Mouse (Mus musculus) neural tube, embryonic 14.5 days (tissue): ENCODE results near the gene Taar8b. TPM values are rescaled to one million over a fixed set of nuclear protein-coding genes. Genes with fewer than 3 reads are reported as not detected.
"Not testable (repeated sequence)": the region's sequence is repeated elsewhere in the genome, so short reads cannot be mapped to it uniquely, and the experiment has no call there.

Experiments used
- ATAC-seq: fragments of 200-750 bp; cut with Nextera tagmentation; 2 replicates; pipeline ENCODE4 v1.8.0; 2017; ENCODE audit warnings: low read depth, mild to moderate bottlenecking, moderate TSS enrichment, moderate library complexity
- H3K27ac ChIP-seq: fragments of 300-500 bp; sonication (generic); 2 replicates; pipeline ENCODE4 v1.5.1; 2014; ENCODE audit warnings: low read depth, mild to moderate bottlenecking, control low read depth, low read length, moderate library complexity, mixed read lengths
- H3K27me3 ChIP-seq: fragments of 300-500 bp; sonication (generic); 2 replicates; pipeline ENCODE4 v1.6.1; 2014; ENCODE audit warnings: low read length; ENCODE audit not compliant: control insufficient read depth, insufficient read depth
- H3K36me3 ChIP-seq: fragments of 300-500 bp; sonication (generic); 2 replicates; pipeline ENCODE4 v1.6.1; 2014; ENCODE audit warnings: low read length, mixed read lengths; ENCODE audit not compliant: control insufficient read depth, insufficient read depth
- H3K4me1 ChIP-seq: fragments of 300-500 bp; sonication (generic); 2 replicates; pipeline ENCODE4 v1.6.1; 2014; ENCODE audit warnings: low read length; ENCODE audit not compliant: control insufficient read depth, insufficient read depth
- H3K4me2 ChIP-seq: fragments of 300-500 bp; sonication (generic); 2 replicates; pipeline ENCODE4 v1.6.1; 2014; ENCODE audit warnings: mild to moderate bottlenecking, low read depth, low read length, control low read depth
- H3K4me3 ChIP-seq: fragments of 300-500 bp; sonication (generic); 2 replicates; pipeline ENCODE4 v1.5.1; 2014; ENCODE audit warnings: low read depth, low read length, control low read depth, mixed read lengths
- H3K9ac ChIP-seq: fragments of 300-500 bp; sonication (generic); replicated peaks from 2 replicates; pipeline ENCODE4 v1.6.1; 2014; ENCODE audit warnings: low read depth, mild to moderate bottlenecking, control low read depth, low read length, mixed read lengths
- H3K9me3 ChIP-seq: fragments of 300-500 bp; sonication (generic); 2 replicates; pipeline ENCODE4 v1.6.1; 2016; ENCODE audit warnings: low read length; ENCODE audit not compliant: control insufficient read depth
- WGBS: fragments of 180-500 bp; shearing (Covaris S2); extraction: QIAGEN DNeasy Blood & Tissue Kit; methylation state at CpG from one replicate; pipeline ENCODE4 v1.1.7; 2014; 5-methylcytosine and 5-hydroxymethylcytosine counted together
- polyA plus RNA-seq: library from polyadenylated mRNA; unstranded; fragments of >200 nt; fragmentation: Nextera tagmentation; extraction: Ambion mirVana; gene quantifications from 2 replicates; pipeline ENCODE4 v1.2.1, GENCODE M21; 2014

Taar8b gene
- not detected in 2 replicates for polyA plus RNA-seq

GRCm38 (mm10) chr10:24092194-24092593 is at the start of gene Taar8b:
Gene Taar8b (minus strand): TSS chr10:24092294.
- Histone ChIP-seq H3K4me3 (no peak within 1 kb of the TSS), H3K36me3 (no peaks in the 10 kb centered on the region), H3K9me3 (no peaks in the 10 kb centered on the region), H3K9ac (no peak within 1 kb of the TSS), H3K4me1 (no peaks in the 10 kb centered on the region), H3K4me2 (no peak within 1 kb of the TSS), H3K27me3 (no peaks in the 10 kb centered on the region), H3K27ac (no peak within 1 kb of the TSS)
- 89% methylated on average over 2 of the region's 2 CpGs for WGBS
- ATAC-seq = no peak

DNA sequence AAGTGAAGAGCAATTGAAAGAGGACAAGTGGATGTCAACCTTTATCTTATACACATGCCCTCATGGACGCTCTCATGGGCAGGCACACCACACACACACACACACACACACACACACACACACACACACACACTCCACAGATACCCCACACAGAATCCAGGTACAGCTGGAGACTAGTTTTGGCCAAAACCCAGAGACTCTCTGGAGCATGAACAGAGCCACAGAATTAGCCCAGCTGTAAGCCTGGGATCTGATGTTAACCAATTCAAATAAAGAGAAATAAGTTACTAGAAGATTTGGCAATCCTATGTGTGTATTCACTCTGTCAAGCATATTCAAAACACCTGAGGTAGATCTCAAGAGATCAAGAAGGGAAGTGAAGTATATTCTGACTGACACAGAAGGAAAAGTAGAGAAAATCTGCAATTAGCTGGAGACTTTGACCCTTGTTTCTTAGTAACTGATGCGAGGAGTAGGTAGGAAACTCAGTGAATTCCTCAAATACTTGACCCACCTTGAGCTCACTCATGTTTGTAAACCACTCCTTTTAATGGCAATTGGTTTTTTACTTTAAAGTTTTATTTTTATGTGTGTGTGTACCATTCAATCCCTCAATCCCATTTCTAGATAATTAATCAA is 46.6 kb upstream of the Taar8b start:
- Histone ChIP-seq H3K27ac (no peak overlapping the region), H3K36me3 (no peaks in the 10 kb centered on the region), H3K4me2 (no peak overlapping the region), H3K9me3 (no peaks in the 10 kb centered on the region), H3K9ac (no peak overlapping the region), H3K27me3 (no peaks in the 10 kb centered on the region), H3K4me3 (no peak overlapping the region), H3K4me1 (no peaks in the 10 kb centered on the region)
- no peak for ATAC-seq
- 90% methylated on average over 2 of the region's 2 CpGs for WGBS

- no peaks in the 10 kb centered on the region for H3K9me3 ChIP-seq
- ATAC-seq = no peak
- H3K36me3 ChIP-seq = no peaks in the 10 kb centered on the region
- WGBS = 68% methylated on average over 7 of the region's 7 CpGs
- H3K27me3 ChIP-seq = no peaks in the 10 kb centered on the region
- no peak overlapping the region for H3K27ac ChIP-seq
- no peak overlapping the region for H3K9ac ChIP-seq
- no peak overlapping the region for H3K4me3 ChIP-seq
- H3K4me2 ChIP-seq = no peak overlapping the region
- H3K4me1 ChIP-seq = no peaks in the 10 kb centered on the region
These were observed 42.1 kb upstream of the Taar8b start for GRCm38 (mm10) chr10:24134071-24134645.

- Histone ChIP-seq H3K9ac (no peak overlapping the region), H3K4me1 (no peaks in the 10 kb centered on the region), H3K4me3 (no peak overlapping the region), H3K27me3 (no peaks in the 10 kb centered on the region), H3K27ac (no peak overlapping the region), H3K4me2 (no peak overlapping the region), H3K9me3 (no peaks in the 10 kb centered on the region), H3K36me3 (no peaks in the 10 kb centered on the region)
- no peak for ATAC-seq
- WGBS = 63% methylated on average over 2 of the region's 2 CpGs
These were observed 41.0 kb upstream of the Taar8b start for GRCm38 (mm10) chr10:24133132-24133531.

- ATAC-seq = no peak
- Histone ChIP-seq H3K27me3 (no peaks in the 10 kb centered on the region), H3K9me3 (no peaks in the 10 kb centered on the region), H3K4me3 (no peak overlapping the region), H3K4me1 (no peaks in the 10 kb centered on the region), H3K36me3 (no peaks in the 10 kb centered on the region), H3K27ac (no peak overlapping the region), H3K9ac (no peak overlapping the region), H3K4me2 (no peak overlapping the region)
- WGBS = 22% methylated on average over 5 of the region's 5 CpGs
These were observed 40.2 kb upstream of the Taar8b start for GRCm38 (mm10) chr10:24132273-24132672.

DNA sequence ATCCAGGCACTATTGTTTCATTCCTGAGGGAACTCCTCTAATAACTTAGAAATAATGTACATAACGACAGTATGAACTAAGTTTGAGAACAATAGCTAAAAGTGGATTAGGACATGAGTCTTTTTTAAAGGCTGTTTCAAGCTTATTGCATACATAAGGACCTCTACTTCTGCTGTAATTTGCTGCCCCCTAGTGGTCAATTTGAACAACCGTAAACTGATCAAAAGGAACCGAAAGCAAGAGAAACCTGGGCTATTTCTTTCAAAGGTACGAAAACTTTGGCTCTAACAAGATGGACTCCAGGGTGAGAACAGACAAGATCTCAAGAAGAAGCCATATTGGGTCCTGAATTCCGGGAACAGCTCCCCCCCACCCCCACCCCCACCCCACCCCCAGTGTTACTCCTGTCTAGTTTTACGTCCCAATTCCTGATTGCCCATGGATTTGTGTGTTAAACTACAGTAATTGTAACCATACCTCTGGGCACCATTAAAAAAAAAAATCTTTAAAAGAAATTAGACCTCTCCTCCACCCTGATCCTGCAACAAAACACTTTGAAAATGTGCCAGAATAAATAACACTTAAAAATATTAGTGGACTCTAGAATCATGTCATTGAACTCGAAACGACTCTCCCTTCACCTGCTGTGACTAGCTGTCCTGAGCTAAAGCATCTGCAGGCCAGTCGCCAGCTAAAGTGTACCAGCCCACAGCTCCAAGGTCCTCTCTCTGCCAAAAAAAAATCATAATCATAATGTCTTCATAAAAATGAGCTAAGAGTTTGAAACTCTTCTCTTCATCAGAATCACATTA is 39.6 kb upstream of the Taar8b start:
- Histone ChIP-seq H3K36me3 (no peaks in the 10 kb centered on the region), H3K27me3 (no peaks in the 10 kb centered on the region), H3K9me3 (no peaks in the 10 kb centered on the region), H3K4me3 (no peak overlapping the region), H3K9ac (no peak overlapping the region), H3K4me2 (no peak overlapping the region), H3K4me1 (no peaks in the 10 kb centered on the region), H3K27ac (no peak overlapping the region)
- peak; percentile 90 for ATAC-seq
- 26% methylated on average over 9 of the region's 9 CpGs for WGBS

- 56% methylated on average over 6 of the region's 6 CpGs for WGBS
- ATAC-seq = no peak
These were observed 19.2 kb upstream of the Taar8b start for GRCm38 (mm10) chr10:24111116-24111778.

GRCm38 (mm10) chr10:24109434-24109833 is 17.3 kb upstream of the Taar8b start, which contains the start of gene Taar9:
Gene Taar9 (minus strand): TSS chr10:24109534.
- WGBS = 88% methylated on average over 8 of the region's 8 CpGs
- not testable (repeated sequence) for ATAC-seq, H3K27ac ChIP-seq, H3K27me3 ChIP-seq, H3K36me3 ChIP-seq, H3K4me1 ChIP-seq, H3K9ac ChIP-seq, H3K4me2 ChIP-seq, H3K4me3 ChIP-seq, H3K9me3 ChIP-seq

More at GRCm38 (mm10) chr10:24111116-24111778, 19.2 kb upstream of the Taar8b start:
- Histone ChIP-seq H3K27me3 (no peaks in the 10 kb centered on the region), H3K9me3 (no peaks in the 10 kb centered on the region), H3K27ac (no peak overlapping the region), H3K4me1 (no peaks in the 10 kb centered on the region), H3K4me3 (no peak overlapping the region), H3K4me2 (no peak overlapping the region), H3K36me3 (no peaks in the 10 kb centered on the region), H3K9ac (no peak overlapping the region)
